Mouse (Mus musculus): ENCODE measurements around the gene Syn2. TPM values are rescaled to one million over a fixed set of nuclear protein-coding genes. Genes with fewer than 3 reads are reported as not detected.
A peak's percentile ranks its signal among the peaks of the same experiment; 100 is the strongest.

Gene Syn2
- polyA plus RNA-seq (2014; fragmentation: Nextera tagmentation; extraction: Ambion mirVana), result 0.16 and 0.30 TPM in 2 replicates

GRCm38 (mm10) chr6:115134501-115135331 lies at the start of gene Syn2:
Gene Syn2, plus strand, starts transcription at chr6:115134902.
- Histone ChIP-seq H3K4me2 (peak within 1 kb of the TSS; percentile 94), H3K9me3 (ENCODE audit: control insufficient read depth, low read length) (no peaks in the 10 kb centered on the region), H3K4me3 (ENCODE audit: low read depth, low read length) (peak within 1 kb of the TSS; percentile 61), H3K27me3 (replicated peaks; ENCODE audit: control insufficient read depth, insufficient read depth, low read length) (peaks cover 33% of the 10 kb centered on the region), H3K27ac (ENCODE audit: low read depth, low read length) (no peak within 1 kb of the TSS), H3K36me3 (ENCODE audit: control insufficient read depth, insufficient read depth, low read length) (no peaks in the 10 kb centered on the region), H3K9ac (ENCODE audit: low read depth, low read length) (peak within 1 kb of the TSS; percentile 48; the same call in 1 of the 2 replicates), H3K4me1 (replicated peaks; ENCODE audit: control insufficient read depth, insufficient read depth, low read length) (no peaks in the 10 kb centered on the region; the same call in 1 of the 2 replicates)
- DNase-seq (ENCODE audit: low spot score) (peak; percentile 84), ATAC-seq (replicated peaks; ENCODE audit: low FRiP score) (peak; percentile 95)
- WGBS, result under 1% methylated on average over 70 of the region's 75 CpGs

- 56% methylated on average over 9 of the region's 9 CpGs for WGBS
- DNase-seq (ENCODE audit: low spot score) (no peak), ATAC-seq (replicated peaks; ENCODE audit: low FRiP score) (no peak)
- H3K36me3 ChIP-seq (ENCODE audit: control insufficient read depth, insufficient read depth, low read length), result no peaks in the 10 kb centered on the region
- H3K27me3 ChIP-seq (replicated peaks; ENCODE audit: control insufficient read depth, insufficient read depth, low read length), result no peaks in the 10 kb centered on the region
- H3K9me3 ChIP-seq (ENCODE audit: control insufficient read depth, low read length), result no peaks in the 10 kb centered on the region
- H3K4me1 ChIP-seq (replicated peaks; ENCODE audit: control insufficient read depth, insufficient read depth, low read length), result no peaks in the 10 kb centered on the region
- H3K27ac ChIP-seq (ENCODE audit: low read depth, low read length), result no peak overlapping the region
- no peak overlapping the region for H3K4me3 ChIP-seq (ENCODE audit: low read depth, low read length)
- H3K4me2 ChIP-seq, result no peak overlapping the region
- H3K9ac ChIP-seq (ENCODE audit: low read depth, low read length), result no peak overlapping the region
These were observed 49.3 kb upstream of the Syn2 start for GRCm38 (mm10) chr6:115085274-115085841.

GRCm38 (mm10) chr6:115088314-115089106 lies 46.2 kb upstream of the Syn2 start:
- H3K4me3 ChIP-seq (ENCODE audit: low read depth, low read length), result no peak overlapping the region
- ATAC-seq (replicated peaks; ENCODE audit: low FRiP score) (no peak), DNase-seq (ENCODE audit: low spot score) (no peak)
- 49% methylated on average over 7 of the region's 7 CpGs for WGBS
- no peaks in the 10 kb centered on the region for H3K4me1 ChIP-seq (replicated peaks; ENCODE audit: control insufficient read depth, insufficient read depth, low read length)
- H3K4me2 ChIP-seq, result no peak overlapping the region
- H3K9ac ChIP-seq (ENCODE audit: low read depth, low read length), result no peak overlapping the region
- no peak overlapping the region for H3K27ac ChIP-seq (ENCODE audit: low read depth, low read length)
- no peaks in the 10 kb centered on the region for H3K9me3 ChIP-seq (ENCODE audit: control insufficient read depth, low read length)
- H3K27me3 ChIP-seq (replicated peaks; ENCODE audit: control insufficient read depth, insufficient read depth, low read length), result no peaks in the 10 kb centered on the region
- no peaks in the 10 kb centered on the region for H3K36me3 ChIP-seq (ENCODE audit: control insufficient read depth, insufficient read depth, low read length)

GRCm38 (mm10) chr6:115091737-115092136 lies 43.0 kb upstream of the Syn2 start:
- no peak for ATAC-seq (replicated peaks; ENCODE audit: low FRiP score)
- 24% methylated on average over 1 of the region's 1 CpGs for WGBS
- no peaks in the 10 kb centered on the region for H3K36me3 ChIP-seq (ENCODE audit: control insufficient read depth, insufficient read depth, low read length)

GRCm38 (mm10) chr6:115102542-115102941 lies 32.2 kb upstream of the Syn2 start:
- Histone ChIP-seq H3K9me3 (ENCODE audit: control insufficient read depth, low read length) (no peaks in the 10 kb centered on the region), H3K4me3 (ENCODE audit: low read depth, low read length) (no peak overlapping the region), H3K4me1 (replicated peaks; ENCODE audit: control insufficient read depth, insufficient read depth, low read length) (no peaks in the 10 kb centered on the region), H3K4me2 (no peak overlapping the region), H3K27ac (ENCODE audit: low read depth, low read length) (no peak overlapping the region), H3K9ac (ENCODE audit: low read depth, low read length) (no peak overlapping the region), H3K27me3 (replicated peaks; ENCODE audit: control insufficient read depth, insufficient read depth, low read length) (no peaks in the 10 kb centered on the region), H3K36me3 (ENCODE audit: control insufficient read depth, insufficient read depth, low read length) (no peaks in the 10 kb centered on the region)
- WGBS, result 35% methylated on average over 4 of the region's 4 CpGs
- ATAC-seq (replicated peaks; ENCODE audit: low FRiP score), result no peak
- DNase-seq (ENCODE audit: low spot score), result no peak

More at GRCm38 (mm10) chr6:115091737-115092136, 43.0 kb upstream of the Syn2 start:
- no peaks in the 10 kb centered on the region for H3K4me1 ChIP-seq (replicated peaks; ENCODE audit: control insufficient read depth, insufficient read depth, low read length)
- no peak overlapping the region for H3K4me2 ChIP-seq
- H3K27ac ChIP-seq (ENCODE audit: low read depth, low read length), result no peak overlapping the region
- H3K9ac ChIP-seq (ENCODE audit: low read depth, low read length), result no peak overlapping the region
- H3K27me3 ChIP-seq (replicated peaks; ENCODE audit: control insufficient read depth, insufficient read depth, low read length), result no peaks in the 10 kb centered on the region
- H3K9me3 ChIP-seq (ENCODE audit: control insufficient read depth, low read length), result no peaks in the 10 kb centered on the region
- DNase-seq (ENCODE audit: low spot score), result no peak
- H3K4me3 ChIP-seq (ENCODE audit: low read depth, low read length), result no peak overlapping the region

DNA sequence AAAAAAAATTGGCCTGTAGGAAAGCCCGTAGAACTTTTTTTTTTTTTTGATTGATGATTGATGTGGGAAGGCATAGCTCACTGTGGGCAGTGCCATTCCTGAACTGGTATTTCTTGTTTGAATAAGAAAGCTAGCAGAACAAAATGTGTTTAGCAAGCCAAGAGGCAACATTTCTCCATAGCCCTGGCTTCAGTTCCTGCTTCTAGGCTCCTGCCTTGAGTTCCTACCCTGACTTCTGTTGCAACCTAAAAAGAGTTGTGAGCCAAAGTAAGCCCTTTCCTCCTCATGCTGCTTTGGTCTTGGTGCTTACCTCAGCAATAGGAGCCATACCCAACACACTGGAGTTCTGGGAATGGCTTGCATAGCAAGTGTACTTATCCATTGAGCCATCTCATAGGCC lies 23.3 kb upstream of the Syn2 start:
- no peaks in the 10 kb centered on the region for H3K36me3 ChIP-seq (ENCODE audit: control insufficient read depth, insufficient read depth, low read length)
- DNase-seq (ENCODE audit: low spot score) (no peak), ATAC-seq (replicated peaks; ENCODE audit: low FRiP score) (no peak)
- 76% methylated on average over 1 of the region's 1 CpGs for WGBS
- no peaks in the 10 kb centered on the region for H3K9me3 ChIP-seq (ENCODE audit: control insufficient read depth, low read length)
- H3K9ac ChIP-seq (ENCODE audit: low read depth, low read length), result no peak overlapping the region
- no peaks in the 10 kb centered on the region for H3K27me3 ChIP-seq (replicated peaks; ENCODE audit: control insufficient read depth, insufficient read depth, low read length)
- H3K4me3 ChIP-seq (ENCODE audit: low read depth, low read length), result no peak overlapping the region
- H3K4me1 ChIP-seq (replicated peaks; ENCODE audit: control insufficient read depth, insufficient read depth, low read length), result no peaks in the 10 kb centered on the region
- no peak overlapping the region for H3K4me2 ChIP-seq
- no peak overlapping the region for H3K27ac ChIP-seq (ENCODE audit: low read depth, low read length)

DNA sequence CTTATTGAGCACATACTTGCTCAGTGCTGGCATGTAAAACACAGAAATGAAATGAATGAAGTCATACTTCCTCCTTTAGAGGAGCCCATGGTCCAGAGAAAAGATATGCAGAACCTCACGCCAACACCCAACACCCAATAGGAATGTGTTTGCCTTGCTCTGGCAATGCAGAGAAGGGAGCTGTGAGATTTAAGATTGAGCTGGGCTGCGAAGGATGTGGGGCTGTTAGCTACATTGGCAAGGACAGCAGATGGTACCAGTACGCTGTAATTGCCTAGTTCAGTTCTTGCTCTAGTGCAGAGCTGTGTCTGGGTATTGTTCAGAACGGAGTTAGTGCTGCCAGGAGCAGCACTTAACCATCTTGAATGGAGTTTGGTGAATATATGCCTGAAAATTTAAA lies 12.5 kb upstream of the Syn2 start:
- Histone ChIP-seq H3K36me3 (ENCODE audit: control insufficient read depth, insufficient read depth, low read length) (no peaks in the 10 kb centered on the region), H3K4me2 (no peak overlapping the region), H3K4me1 (replicated peaks; ENCODE audit: control insufficient read depth, insufficient read depth, low read length) (no peaks in the 10 kb centered on the region), H3K4me3 (ENCODE audit: low read depth, low read length) (no peak overlapping the region), H3K27ac (ENCODE audit: low read depth, low read length) (no peak overlapping the region), H3K27me3 (replicated peaks; ENCODE audit: control insufficient read depth, insufficient read depth, low read length) (no peaks in the 10 kb centered on the region), H3K9ac (ENCODE audit: low read depth, low read length) (no peak overlapping the region), H3K9me3 (ENCODE audit: control insufficient read depth, low read length) (no peaks in the 10 kb centered on the region)
- 75% methylated on average over 4 of the region's 4 CpGs for WGBS
- DNase-seq (ENCODE audit: low spot score) (no peak), ATAC-seq (replicated peaks; ENCODE audit: low FRiP score) (no peak)

DNA sequence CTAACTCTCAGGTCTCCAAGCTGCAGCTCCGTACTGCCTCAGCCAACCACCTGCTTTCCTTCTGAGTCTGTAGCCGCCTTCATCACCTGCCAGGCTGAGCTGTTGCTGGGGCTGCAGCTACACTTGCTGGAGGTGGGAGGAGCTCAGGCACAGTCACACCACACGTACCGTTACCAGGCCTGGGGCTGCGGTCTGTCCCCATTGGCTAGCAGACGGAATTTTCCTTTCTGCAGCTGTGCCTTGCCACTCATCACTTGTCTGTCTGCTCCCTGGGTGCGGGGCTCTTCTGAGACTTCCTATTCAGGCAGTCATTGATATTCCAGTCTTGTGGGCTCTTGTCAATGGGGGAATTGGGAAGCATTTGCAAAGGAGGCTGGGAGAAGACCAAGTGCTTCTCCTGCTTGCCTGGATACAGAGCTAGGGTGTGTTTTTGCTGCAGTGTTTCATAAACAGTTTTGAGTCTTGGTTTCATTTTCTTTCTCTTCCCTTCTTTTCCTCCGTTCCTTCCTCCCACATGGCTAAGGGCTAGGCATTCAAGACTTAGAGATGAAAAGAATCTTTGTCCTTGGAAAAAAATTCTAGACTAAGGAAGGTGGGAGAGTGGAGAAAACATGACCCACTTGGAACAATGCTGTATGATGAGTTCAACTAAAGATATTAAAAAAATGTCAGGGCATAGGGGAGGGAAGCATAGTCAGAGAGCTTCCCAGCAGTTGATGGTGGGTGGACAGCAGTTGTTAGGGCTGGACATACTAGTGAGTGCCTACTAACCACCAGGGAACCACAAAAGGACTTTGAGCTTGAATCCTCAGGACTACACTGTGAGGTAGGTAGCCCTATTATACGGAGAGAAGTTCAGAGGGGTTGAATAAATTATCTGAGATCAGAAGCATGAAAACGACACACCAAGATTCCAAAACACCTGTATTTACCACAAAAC lies 11.2 kb upstream of the Syn2 start:
- H3K4me2 ChIP-seq, result peak overlapping the region; percentile 10; the same call in 1 of the 2 replicates
- H3K27ac ChIP-seq (ENCODE audit: low read depth, low read length), result no peak overlapping the region
- H3K9ac ChIP-seq (ENCODE audit: low read depth, low read length), result no peak overlapping the region
- DNase-seq (ENCODE audit: low spot score), result no peak
- no peaks in the 10 kb centered on the region for H3K4me1 ChIP-seq (replicated peaks; ENCODE audit: control insufficient read depth, insufficient read depth, low read length)
- WGBS, result 21% methylated on average over 10 of the region's 10 CpGs
- no peaks in the 10 kb centered on the region for H3K9me3 ChIP-seq (ENCODE audit: control insufficient read depth, low read length)
- peak; percentile 66 for ATAC-seq (replicated peaks; ENCODE audit: low FRiP score)
- no peaks in the 10 kb centered on the region for H3K36me3 ChIP-seq (ENCODE audit: control insufficient read depth, insufficient read depth, low read length)
- H3K4me3 ChIP-seq (ENCODE audit: low read depth, low read length), result 0 out of 2 replicates have a peak overlapping the region, but pooled peaks have one; percentile 10
- no peaks in the 10 kb centered on the region for H3K27me3 ChIP-seq (replicated peaks; ENCODE audit: control insufficient read depth, insufficient read depth, low read length)
